Mouse (Mus musculus) urinary bladder, postnatal 14 days (tissue): Measurements from ENCODE around the gene Otop3.

Source experiments
- DNase-seq: peaks from one replicate; pipeline ENCODE4 v3.0.0; 2021; ENCODE audit warnings: low spot score

Otop3 gene

GRCm38 (mm10) chr11:115318245-115319027 is 16.1 kb upstream of the Otop3 start:
- no peak for DNase-seq

- no peak for DNase-seq
Observed at GRCm38 (mm10) chr11:115319704-115320383, 14.7 kb upstream of the Otop3 start.

GRCm38 (mm10) chr11:115321906-115322693 is 12.4 kb upstream of the Otop3 start, which contains the start of gene Ush1g:
Ush1g (minus strand) TSS chr11:115322041.
- DNase-seq, result peak; percentile 54

- no peak for DNase-seq
Observed at GRCm38 (mm10) chr11:115323354-115323753, 11.2 kb upstream of the Otop3 start.

GRCm38 (mm10) chr11:115326730-115327129 is 7.8 kb upstream of the Otop3 start:
- no peak for DNase-seq

GRCm38 (mm10) chr11:115329339-115329738 is 5.2 kb upstream of the Otop3 start:
- no peak for DNase-seq

- peak; percentile 61 for DNase-seq
Observed at GRCm38 (mm10) chr11:115335223-115335622, 692 bp downstream of the Otop3 start.

- no peak for DNase-seq
Observed at GRCm38 (mm10) chr11:115336115-115336514, 1.6 kb downstream of the Otop3 start.

GRCm38 (mm10) chr11:115337350-115337749 is 2.8 kb downstream of the Otop3 start:
- DNase-seq, result no peak

GRCm38 (mm10) chr11:115337826-115338225 is 3.3 kb downstream of the Otop3 start:
- no peak for DNase-seq

GRCm38 (mm10) chr11:115341246-115341645 is 6.7 kb downstream of the Otop3 start:
- no peak for DNase-seq

- no peak for DNase-seq
Observed at GRCm38 (mm10) chr11:115341866-115342265, 7.3 kb downstream of the Otop3 start.

GRCm38 (mm10) chr11:115344967-115345366 is 10.4 kb downstream of the Otop3 start:
- DNase-seq, result no peak

- DNase-seq, result no peak
Observed at GRCm38 (mm10) chr11:115345515-115345914, 11.0 kb downstream of the Otop3 start.

GRCm38 (mm10) chr11:115348681-115349248 is 14.2 kb downstream of the Otop3 start:
- no peak for DNase-seq

- no peak for DNase-seq
Observed at GRCm38 (mm10) chr11:115349976-115350375, 15.4 kb downstream of the Otop3 start.

GRCm38 (mm10) chr11:115353375-115353774 is 18.8 kb downstream of the Otop3 start:
- no peak for DNase-seq

- peak; percentile 64 for DNase-seq
Observed at GRCm38 (mm10) chr11:115354183-115354582, 19.7 kb downstream of the Otop3 start.

- peak; percentile 79 for DNase-seq
Observed at GRCm38 (mm10) chr11:115358468-115358867, 23.9 kb downstream of the Otop3 start.

GRCm38 (mm10) chr11:115359293-115359692 is 24.8 kb downstream of the Otop3 start:
- DNase-seq, result no peak

- DNase-seq, result no peak
Observed at GRCm38 (mm10) chr11:115359726-115360125, 25.2 kb downstream of the Otop3 start.

GRCm38 (mm10) chr11:115364136-115364535 is 29.6 kb downstream of the Otop3 start:
- DNase-seq, result peak; percentile 53
